Mouse (Mus musculus): ENCODE measurements around the gene Ubox5. TPM values are rescaled to one million over a fixed set of nuclear protein-coding genes. Genes with fewer than 3 reads are reported as not detected.
"Not testable (repeated sequence)": the region's sequence is repeated elsewhere in the genome, so short reads cannot be mapped to it uniquely, and the experiment has no call there.

The Ubox5 gene
- polyA plus RNA-seq, 1 experiment from 2014 or later = 13.0 TPM

- 3% methylated on average over 12 of the region's 12 CpGs for WGBS
- no peaks in the 10 kb centered on the region for H3K9me3 ChIP-seq (ENCODE audit: control insufficient read depth, low read length)
- DNase-seq (peak; percentile 26), ATAC-seq (ENCODE audit: low FRiP score, low TSS enrichment) (no peak)
- H3K4me1 ChIP-seq (ENCODE audit: control insufficient read depth, insufficient read depth, low read length) = peaks cover 10% of the 10 kb centered on the region; the same call in 1 of the 2 replicates
- no peaks in the 10 kb centered on the region for H3K36me3 ChIP-seq (ENCODE audit: control insufficient read depth, insufficient read depth, low read length)
- peaks cover 77% of the 10 kb centered on the region for H3K27me3 ChIP-seq (ENCODE audit: control insufficient read depth, insufficient read depth, low read length)
- no peak overlapping the region for H3K9ac ChIP-seq (replicated peaks; ENCODE audit: low read length)
- no peak overlapping the region for H3K4me3 ChIP-seq (replicated peaks; ENCODE audit: low read depth, low read length)
- H3K27ac ChIP-seq (replicated peaks; ENCODE audit: low read depth, low read length) = no peak overlapping the region
- H3K4me2 ChIP-seq (ENCODE audit: low read length) = no peak overlapping the region
Measured at GRCm38 (mm10) chr2:130577632-130578031, 52.2 kb downstream of the Ubox5 start.

GRCm38 (mm10) chr2:130577021-130577420 lies 52.8 kb downstream of the Ubox5 start:
- no peak for DNase-seq
- no peak for ATAC-seq (ENCODE audit: low FRiP score, low TSS enrichment)
- H3K9me3 ChIP-seq (ENCODE audit: control insufficient read depth, low read length) = no peaks in the 10 kb centered on the region
- 0 out of 2 replicates have a peak overlapping the region, but pooled peaks have one; percentile 3 for H3K4me3 ChIP-seq (replicated peaks; ENCODE audit: low read depth, low read length)
- peaks cover 10% of the 10 kb centered on the region; the same call in 1 of the 2 replicates for H3K4me1 ChIP-seq (ENCODE audit: control insufficient read depth, insufficient read depth, low read length)
- 3% methylated on average over 9 of the region's 9 CpGs for WGBS
- peaks cover 71% of the 10 kb centered on the region for H3K27me3 ChIP-seq (ENCODE audit: control insufficient read depth, insufficient read depth, low read length)
- no peaks in the 10 kb centered on the region for H3K36me3 ChIP-seq (ENCODE audit: control insufficient read depth, insufficient read depth, low read length)
- H3K4me2 ChIP-seq (ENCODE audit: low read length) = peak overlapping the region; percentile 44; the same call in 1 of the 2 replicates
- H3K9ac ChIP-seq (replicated peaks; ENCODE audit: low read length) = no peak overlapping the region
- no peak overlapping the region for H3K27ac ChIP-seq (replicated peaks; ENCODE audit: low read depth, low read length)

GRCm38 (mm10) chr2:130576564-130576963 lies 53.3 kb downstream of the Ubox5 start:
- not testable (repeated sequence) for H3K36me3 ChIP-seq (ENCODE audit: control insufficient read depth, insufficient read depth, low read length); H3K9me3 ChIP-seq (ENCODE audit: control insufficient read depth, low read length); H3K27ac ChIP-seq (replicated peaks; ENCODE audit: low read depth, low read length); ATAC-seq (ENCODE audit: low FRiP score, low TSS enrichment)
- Histone ChIP-seq H3K4me3 (replicated peaks; ENCODE audit: low read depth, low read length) (peak overlapping the region; percentile 21), H3K4me2 (ENCODE audit: low read length) (peak overlapping the region; percentile 44), H3K4me1 (ENCODE audit: control insufficient read depth, insufficient read depth, low read length) (peaks cover 10% of the 10 kb centered on the region; the same call in 1 of the 2 replicates), H3K9ac (replicated peaks; ENCODE audit: low read length) (peak overlapping the region; percentile 12; the same call in 1 of the 2 replicates), H3K27me3 (ENCODE audit: control insufficient read depth, insufficient read depth, low read length) (peaks cover 66% of the 10 kb centered on the region)
- WGBS = 2% methylated on average over 32 of the region's 32 CpGs
- DNase-seq = peak; percentile 9

GRCm38 (mm10) chr2:130575873-130576272 lies 54.0 kb downstream of the Ubox5 start, which contains the start of gene Oxt:
Oxt (plus strand) TSS chr2:130576173.
- no peak within 1 kb of the TSS for H3K27ac ChIP-seq (replicated peaks; ENCODE audit: low read depth, low read length)
- peaks cover 10% of the 10 kb centered on the region; the same call in 1 of the 2 replicates for H3K4me1 ChIP-seq (ENCODE audit: control insufficient read depth, insufficient read depth, low read length)
- DNase-seq = no peak
- H3K27me3 ChIP-seq (ENCODE audit: control insufficient read depth, insufficient read depth, low read length) = peaks cover 59% of the 10 kb centered on the region
- H3K36me3 ChIP-seq (ENCODE audit: control insufficient read depth, insufficient read depth, low read length) = no peaks in the 10 kb centered on the region
- 44% methylated on average over 9 of the region's 9 CpGs for WGBS
- H3K4me3 ChIP-seq (replicated peaks; ENCODE audit: low read depth, low read length) = peak within 1 kb of the TSS; percentile 21
- no peaks in the 10 kb centered on the region for H3K9me3 ChIP-seq (ENCODE audit: control insufficient read depth, low read length)
- ATAC-seq (ENCODE audit: low FRiP score, low TSS enrichment) = no peak
- H3K4me2 ChIP-seq (ENCODE audit: low read length) = peak within 1 kb of the TSS; percentile 44
- peak within 1 kb of the TSS; percentile 12; the same call in 1 of the 2 replicates for H3K9ac ChIP-seq (replicated peaks; ENCODE audit: low read length)

- WGBS = 86% methylated on average over 5 of the region's 5 CpGs
- Histone ChIP-seq H3K27ac (replicated peaks; ENCODE audit: low read depth, low read length) (no peak overlapping the region), H3K27me3 (ENCODE audit: control insufficient read depth, insufficient read depth, low read length) (peaks cover 50% of the 10 kb centered on the region), H3K9me3 (ENCODE audit: control insufficient read depth, low read length) (no peaks in the 10 kb centered on the region), H3K4me2 (ENCODE audit: low read length) (no peak overlapping the region), H3K4me1 (ENCODE audit: control insufficient read depth, insufficient read depth, low read length) (peaks cover 6% of the 10 kb centered on the region; the same call in 1 of the 2 replicates), H3K36me3 (ENCODE audit: control insufficient read depth, insufficient read depth, low read length) (no peaks in the 10 kb centered on the region), H3K9ac (replicated peaks; ENCODE audit: low read length) (no peak overlapping the region), H3K4me3 (replicated peaks; ENCODE audit: low read depth, low read length) (no peak overlapping the region)
- no peak for ATAC-seq (ENCODE audit: low FRiP score, low TSS enrichment)
- no peak for DNase-seq
Measured at GRCm38 (mm10) chr2:130574960-130575359, 54.9 kb downstream of the Ubox5 start.

GRCm38 (mm10) chr2:130569926-130570325 lies 59.9 kb downstream of the Ubox5 start:
- H3K9ac ChIP-seq (replicated peaks; ENCODE audit: low read length) = no peak overlapping the region
- peaks cover 23% of the 10 kb centered on the region for H3K36me3 ChIP-seq (ENCODE audit: control insufficient read depth, insufficient read depth, low read length)
- ATAC-seq (ENCODE audit: low FRiP score, low TSS enrichment) (no peak), DNase-seq (no peak)
- H3K27me3 ChIP-seq (ENCODE audit: control insufficient read depth, insufficient read depth, low read length) = no peaks in the 10 kb centered on the region; the same call in 1 of the 2 replicates
- H3K27ac ChIP-seq (replicated peaks; ENCODE audit: low read depth, low read length) = no peak overlapping the region
- no peaks in the 10 kb centered on the region for H3K9me3 ChIP-seq (ENCODE audit: control insufficient read depth, low read length)
- no peak overlapping the region for H3K4me3 ChIP-seq (replicated peaks; ENCODE audit: low read depth, low read length)
- no peak overlapping the region for H3K4me2 ChIP-seq (ENCODE audit: low read length)
- peaks cover 2% of the 10 kb centered on the region; the same call in 1 of the 2 replicates for H3K4me1 ChIP-seq (ENCODE audit: control insufficient read depth, insufficient read depth, low read length)

GRCm38 (mm10) chr2:130568921-130569320 lies 60.9 kb downstream of the Ubox5 start:
- H3K27ac ChIP-seq (replicated peaks; ENCODE audit: low read depth, low read length) = no peak overlapping the region
- WGBS = 80% methylated on average over 4 of the region's 4 CpGs
- peaks cover 24% of the 10 kb centered on the region for H3K36me3 ChIP-seq (ENCODE audit: control insufficient read depth, insufficient read depth, low read length)
- H3K4me3 ChIP-seq (replicated peaks; ENCODE audit: low read depth, low read length) = no peak overlapping the region
- H3K27me3 ChIP-seq (ENCODE audit: control insufficient read depth, insufficient read depth, low read length) = no peaks in the 10 kb centered on the region
- DNase-seq (no peak), ATAC-seq (ENCODE audit: low FRiP score, low TSS enrichment) (no peak)
- H3K4me1 ChIP-seq (ENCODE audit: control insufficient read depth, insufficient read depth, low read length) = peaks cover 9% of the 10 kb centered on the region
- no peak overlapping the region for H3K9ac ChIP-seq (replicated peaks; ENCODE audit: low read length)
- H3K4me2 ChIP-seq (ENCODE audit: low read length) = no peak overlapping the region
- no peaks in the 10 kb centered on the region for H3K9me3 ChIP-seq (ENCODE audit: control insufficient read depth, low read length)

- 79% methylated on average over 8 of the region's 8 CpGs for WGBS
- Histone ChIP-seq H3K9me3 (ENCODE audit: control insufficient read depth, low read length) (no peaks in the 10 kb centered on the region), H3K4me1 (ENCODE audit: control insufficient read depth, insufficient read depth, low read length) (peaks cover 12% of the 10 kb centered on the region), H3K27ac (replicated peaks; ENCODE audit: low read depth, low read length) (no peak overlapping the region), H3K9ac (replicated peaks; ENCODE audit: low read length) (0 out of 2 replicates have a peak overlapping the region, but pooled peaks have one; percentile 93), H3K4me2 (ENCODE audit: low read length) (peak overlapping the region; percentile 85; the same call in 1 of the 2 replicates), H3K36me3 (ENCODE audit: control insufficient read depth, insufficient read depth, low read length) (peaks cover 24% of the 10 kb centered on the region), H3K4me3 (replicated peaks; ENCODE audit: low read depth, low read length) (peak overlapping the region; percentile 88), H3K27me3 (ENCODE audit: control insufficient read depth, insufficient read depth, low read length) (no peaks in the 10 kb centered on the region)
- ATAC-seq (ENCODE audit: low FRiP score, low TSS enrichment) = no peak
- DNase-seq = no peak
Measured at GRCm38 (mm10) chr2:130564983-130565382, 64.9 kb downstream of the Ubox5 start.

- Histone ChIP-seq H3K27me3 (ENCODE audit: control insufficient read depth, insufficient read depth, low read length) (no peaks in the 10 kb centered on the region), H3K4me2 (ENCODE audit: low read length) (peak overlapping the region; percentile 85), H3K9me3 (ENCODE audit: control insufficient read depth, low read length) (no peaks in the 10 kb centered on the region), H3K27ac (replicated peaks; ENCODE audit: low read depth, low read length) (peak overlapping the region; percentile 55; the same call in 1 of the 2 replicates), H3K36me3 (ENCODE audit: control insufficient read depth, insufficient read depth, low read length) (peaks cover 24% of the 10 kb centered on the region), H3K4me1 (ENCODE audit: control insufficient read depth, insufficient read depth, low read length) (peaks cover 12% of the 10 kb centered on the region), H3K9ac (replicated peaks; ENCODE audit: low read length) (peak overlapping the region; percentile 93), H3K4me3 (replicated peaks; ENCODE audit: low read depth, low read length) (peak overlapping the region; percentile 88)
- ATAC-seq (ENCODE audit: low FRiP score, low TSS enrichment) (peak; percentile 44), DNase-seq (peak; percentile 28)
- WGBS = under 1% methylated on average over 23 of the region's 23 CpGs
Measured at GRCm38 (mm10) chr2:130564063-130564462, 65.8 kb downstream of the Ubox5 start.

All from midbrain, embryonic 14.5 days (tissue).